Mouse (Mus musculus) hematopoietic stem cell, adult 5-6 weeks (primary cell): ENCODE measurements around the gene Dnah17. TPM values are rescaled to one million over a fixed set of nuclear protein-coding genes. Genes with fewer than 3 reads are reported as not detected.

Experiments used
- ATAC-seq, 2 experiments: fragments of 125-278 bp in 1 of 2; replicated peaks in 1 of 2; 2 replicates each; pipeline ENCODE4 v1.8.0; 2016 to 2017; ENCODE audit warnings: inconsistent platforms in 2 of 2, mild to moderate bottlenecking in 2 of 2, moderate number of reproducible peaks in 2 of 2, low read depth in 1 of 2, moderate TSS enrichment in 1 of 2; ENCODE audit not compliant: low FRiP score in 2 of 2, poor library complexity in 2 of 2, severe bottlenecking in 2 of 2, insufficient read depth in 1 of 2, low TSS enrichment in 1 of 2
- total RNA-seq: library from RNA; stranded (forward); fragments of 172-1452, 232-1000 nt; gene quantifications from 2 replicates; pipeline ENCODE4 v1.2.3, GENCODE M21; 2017

Gene Dnah17
- total RNA-seq, 1 experiment from 2014 or later, result 0.10 TPM

DNA sequence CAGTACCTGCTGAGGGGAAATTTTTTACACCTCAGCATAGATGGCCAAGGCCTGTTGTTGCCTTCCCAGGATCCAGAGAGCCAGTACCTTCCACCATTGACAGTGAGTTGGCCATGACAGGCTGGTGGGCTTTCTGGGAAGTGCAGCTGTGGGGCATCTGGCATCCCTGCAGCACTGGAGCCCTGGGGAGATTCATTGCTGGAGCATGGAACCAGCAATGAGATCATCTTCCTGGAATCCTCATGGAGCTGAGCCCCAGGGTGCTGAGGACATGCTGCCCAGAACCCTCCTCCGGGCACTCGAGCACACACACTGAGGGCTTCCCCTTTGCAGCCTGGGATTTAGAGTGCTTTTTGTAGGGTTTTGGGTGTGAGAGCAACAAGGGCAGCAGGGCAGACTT, 135.2 kb downstream of the Dnah17 start:
- ATAC-seq, result no peak

DNA sequence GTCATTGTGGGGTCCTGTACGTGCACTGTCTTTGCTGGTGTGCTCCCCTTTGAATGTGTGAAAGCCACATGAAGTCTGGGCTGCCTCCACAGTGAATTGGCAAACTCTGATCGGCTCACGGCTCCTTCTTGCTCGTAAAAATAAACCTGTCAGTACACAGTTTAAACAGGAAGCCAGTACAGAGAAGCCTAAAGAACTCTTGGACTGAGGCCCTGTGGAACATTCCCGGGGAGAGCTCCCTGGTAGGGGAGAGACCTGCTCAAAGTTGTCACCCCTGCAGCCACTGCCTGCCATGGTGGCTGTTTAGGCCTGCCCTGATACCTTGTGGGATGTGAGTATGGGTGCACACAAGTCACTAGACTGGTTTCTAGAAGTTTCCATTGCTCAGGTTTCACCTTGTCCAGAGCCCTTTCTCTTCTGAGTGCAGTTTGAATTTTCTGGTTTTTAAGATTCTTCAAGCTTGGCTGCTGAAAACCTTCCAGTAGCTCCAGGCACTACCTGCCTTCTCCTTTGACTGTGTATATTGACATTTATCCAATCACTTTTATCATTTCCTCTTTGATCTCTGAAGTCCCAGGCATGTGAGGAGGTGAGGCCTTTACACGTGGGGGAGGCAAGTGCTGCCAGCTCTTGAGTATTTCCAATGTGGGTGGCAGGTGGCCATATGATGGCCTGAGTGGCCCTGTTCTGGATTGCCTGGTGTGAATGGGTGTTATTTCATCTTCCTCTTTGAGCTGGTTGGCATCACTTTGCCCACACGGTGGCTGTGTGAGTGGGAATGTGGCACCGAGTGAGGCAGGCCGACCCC, 136.0 kb downstream of the Dnah17 start:
- ATAC-seq, result no peak

DNA sequence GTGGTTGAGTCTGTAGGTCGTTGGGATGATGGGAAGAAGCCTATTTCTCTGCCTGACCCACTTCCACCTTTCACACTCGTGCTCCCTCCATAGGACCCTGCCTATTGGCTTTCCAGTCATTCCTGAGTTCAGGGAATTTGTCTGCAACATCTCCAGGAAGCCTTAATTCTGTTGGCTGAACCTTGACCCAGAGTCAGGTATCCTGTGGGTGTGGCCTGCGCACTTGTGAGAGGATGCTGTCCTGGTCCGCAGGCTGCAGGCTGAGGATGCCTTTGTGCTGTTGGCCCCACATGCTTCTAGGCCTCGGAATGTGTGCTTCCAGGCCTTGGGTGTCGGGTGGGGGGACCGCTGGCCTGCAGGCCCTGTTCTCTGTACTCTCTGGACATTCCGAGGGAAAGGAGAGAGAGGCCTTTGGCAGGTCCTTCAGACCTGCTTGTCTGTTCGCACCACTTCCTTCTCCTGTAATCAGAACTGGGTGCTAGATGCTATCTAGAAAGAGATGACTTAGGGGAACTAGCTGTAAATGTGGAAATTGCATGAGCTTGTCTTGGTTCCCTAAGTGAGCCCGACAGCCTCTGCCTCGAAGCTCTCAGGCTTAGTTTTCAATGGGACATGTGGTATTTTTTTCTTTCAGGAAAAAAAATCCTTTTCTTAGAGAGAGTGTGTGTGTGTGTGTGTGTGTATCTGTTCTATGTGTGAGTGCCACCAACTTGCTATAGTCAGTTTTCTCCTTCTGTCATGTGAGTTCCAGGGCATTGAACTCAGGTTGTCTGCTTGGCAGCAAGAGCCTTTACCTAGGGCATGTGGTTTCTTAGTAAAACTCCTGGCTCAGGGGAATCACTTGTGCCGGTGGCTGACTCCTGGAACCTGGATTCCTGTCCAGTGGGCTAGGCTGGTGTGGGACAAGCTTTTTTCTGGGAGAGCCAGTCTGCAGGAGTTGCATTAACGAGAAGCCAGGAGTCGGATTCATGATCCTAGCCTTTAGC, 137.0 kb downstream of the Dnah17 start:
- peak in 1 of 2 experiments; percentile 14; a peak in 2 of 4 replicates for ATAC-seq

- peak; percentile 74 to 85 for ATAC-seq
Measured at GRCm38 (mm10) chr11:117991502-117992470, 138.6 kb downstream of the Dnah17 start.

DNA sequence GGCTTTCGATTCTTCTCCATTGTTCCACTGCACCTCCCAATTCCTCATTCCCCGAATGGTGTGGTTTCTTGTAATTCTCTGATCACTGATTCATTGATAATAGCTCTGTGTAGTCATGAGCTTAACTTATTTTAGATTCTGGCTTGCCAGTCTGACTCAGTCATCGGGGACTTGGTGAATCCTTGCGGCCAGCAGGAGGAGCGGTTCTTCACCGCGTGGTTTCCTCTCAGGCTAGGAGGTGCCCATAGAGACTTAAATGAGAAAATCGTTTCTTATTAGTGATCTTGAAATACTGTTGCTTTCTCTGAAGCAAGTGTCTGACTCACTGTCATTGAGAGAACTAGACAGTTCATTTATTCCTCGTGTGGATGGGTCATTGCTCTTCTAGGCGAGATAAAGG, 140.5 kb downstream of the Dnah17 start:
- ATAC-seq, result no peak

DNA sequence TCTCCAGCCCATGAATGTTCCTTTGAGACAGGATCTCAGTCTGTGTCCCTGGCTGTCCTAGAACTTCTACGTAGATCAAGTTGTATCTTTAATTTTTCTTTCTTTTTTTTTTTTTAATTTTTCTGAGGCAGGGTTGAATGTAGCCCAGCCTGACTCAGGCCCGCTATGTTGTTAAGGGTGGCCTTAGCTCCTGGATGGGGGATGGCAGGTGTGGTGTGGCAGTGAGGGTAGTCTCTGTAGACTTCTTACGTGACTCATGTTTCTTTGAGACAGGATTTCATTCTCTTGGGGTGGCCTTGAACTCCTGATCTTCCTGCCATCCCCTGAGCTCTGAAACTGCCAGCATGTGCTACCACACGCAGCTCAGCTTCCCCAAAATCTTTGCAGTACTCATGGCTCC, 141.2 kb downstream of the Dnah17 start:
- no peak for ATAC-seq

GRCm38 (mm10) chr11:117987968-117988367, 142.5 kb downstream of the Dnah17 start:
- ATAC-seq, result no peak

- ATAC-seq, result peak in 1 of 2 experiments; percentile 28; a peak in 1 of 4 replicates
Measured at GRCm38 (mm10) chr11:117987032-117987451, 143.4 kb downstream of the Dnah17 start.

DNA sequence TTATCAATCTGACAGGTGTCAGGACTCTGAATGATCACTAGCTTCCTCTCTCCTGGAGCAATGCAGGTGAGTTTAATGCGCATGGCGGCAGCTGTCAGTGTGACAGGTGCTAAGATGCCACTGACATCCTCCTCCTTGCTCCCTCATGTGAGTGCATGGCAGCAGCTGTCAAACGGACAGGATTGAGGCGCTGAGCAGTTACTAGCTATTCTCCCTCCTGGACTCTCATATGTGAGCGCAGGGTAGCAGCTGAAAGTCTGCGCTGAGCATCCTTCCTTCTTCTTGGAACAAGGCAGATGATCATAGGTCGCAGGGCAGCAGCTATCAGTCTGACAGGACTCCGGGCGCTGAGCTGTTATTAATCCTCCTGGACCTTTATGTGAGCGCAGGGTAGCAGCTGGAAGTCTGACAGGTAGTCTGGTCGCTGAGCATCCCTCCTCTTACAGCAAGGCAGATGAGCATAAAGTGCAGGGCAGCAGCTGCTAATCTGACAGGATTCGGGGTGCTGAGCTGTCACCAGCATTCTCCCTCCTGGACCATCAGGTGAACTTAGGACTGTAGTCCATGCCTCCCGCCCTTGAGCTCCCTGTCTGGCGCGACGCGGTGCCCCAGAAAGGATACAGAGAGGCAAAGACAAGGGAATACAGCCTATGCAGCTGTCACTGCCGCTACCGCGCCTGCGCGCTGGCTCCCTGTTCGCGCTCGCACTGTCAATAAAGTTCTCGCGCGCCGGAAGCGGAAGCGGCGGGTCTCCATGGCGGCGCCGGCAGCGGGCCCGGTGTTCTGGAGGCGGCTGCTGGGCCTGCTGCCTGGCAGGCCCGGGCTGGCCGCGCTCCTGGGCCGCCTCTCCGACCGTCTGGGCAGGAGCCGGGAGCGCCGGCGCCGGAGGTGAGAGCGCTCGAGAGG, 144.1 kb downstream of the Dnah17 start, which contains the start of gene Pgs1:
Gene Pgs1 (plus strand): TSS at position 167 of the 906 bp plus-strand sequence.
- peak; percentile 50 to 56 for ATAC-seq

GRCm38 (mm10) chr11:117983770-117984169, 146.7 kb downstream of the Dnah17 start:
- no peak for ATAC-seq

GRCm38 (mm10) chr11:117982426-117982825, 148.0 kb downstream of the Dnah17 start:
- no peak for ATAC-seq

- peak; percentile 20 to 30; a peak in 2 of 4 replicates for ATAC-seq
Measured at GRCm38 (mm10) chr11:117979388-117979787, 151.0 kb downstream of the Dnah17 start.

GRCm38 (mm10) chr11:117977694-117978360, 152.6 kb downstream of the Dnah17 start:
- no peak for ATAC-seq

DNA sequence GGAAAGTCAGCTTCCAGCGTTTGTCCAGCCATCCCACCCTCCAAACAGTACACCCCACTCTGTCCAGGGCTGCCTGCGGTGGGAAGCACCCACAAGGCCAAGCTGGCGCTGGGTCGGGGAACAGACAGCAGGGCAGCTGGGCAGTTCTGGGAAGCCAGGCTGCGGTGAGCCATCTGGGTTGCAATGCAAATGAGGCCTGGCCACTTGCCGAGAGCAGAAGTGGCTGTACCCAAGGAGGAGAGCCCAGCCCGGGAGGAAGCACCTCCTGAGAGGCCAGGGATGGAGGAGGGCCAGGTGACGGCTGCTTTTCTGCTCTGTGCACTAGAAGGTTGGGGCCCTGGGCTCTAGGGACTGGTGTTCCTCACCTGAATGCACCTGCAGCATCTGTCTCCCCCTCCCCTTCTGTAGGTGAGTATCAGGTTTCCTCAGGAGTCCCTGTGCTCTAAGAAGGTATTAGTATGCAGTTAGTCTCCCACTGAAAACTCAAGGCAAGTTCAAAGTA, 154.3 kb downstream of the Dnah17 start:
- ATAC-seq, result peak; percentile 81 to 82

DNA sequence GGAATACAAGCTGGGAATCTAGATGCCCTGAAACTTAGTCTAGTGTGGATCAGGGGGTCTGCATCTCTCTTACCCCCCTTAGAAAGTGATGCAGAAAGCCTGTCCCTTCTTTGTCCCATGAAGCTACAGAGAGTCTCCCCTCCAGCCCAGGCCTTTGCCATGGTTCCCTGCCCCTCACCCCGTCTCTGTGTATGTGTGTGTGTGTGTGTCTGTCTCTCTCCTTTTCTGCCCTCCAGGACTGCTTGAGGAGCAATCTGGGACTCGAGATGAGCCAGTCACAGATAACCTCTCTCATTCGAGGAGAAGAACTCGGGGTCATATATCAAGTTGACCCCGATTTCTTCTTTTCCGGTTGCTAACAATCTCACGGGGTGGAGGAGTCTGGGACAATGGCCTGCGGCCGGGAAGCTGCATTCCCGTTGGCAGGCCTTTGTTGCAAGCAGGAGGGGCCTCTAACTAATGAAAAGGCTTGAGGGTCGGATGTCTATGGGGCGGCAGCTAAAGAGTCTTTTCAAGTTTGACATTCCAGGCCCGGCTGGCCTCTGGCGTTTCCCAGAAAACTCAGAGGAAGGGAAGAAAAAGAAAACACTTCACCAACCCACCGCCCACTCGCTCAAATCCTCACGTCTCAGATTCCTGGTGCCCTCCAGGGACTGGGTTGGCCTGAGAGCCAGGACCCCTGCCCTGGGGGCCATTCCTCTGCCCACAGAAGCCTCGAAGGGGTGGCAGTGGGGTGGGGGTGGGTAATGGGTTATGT, 155.0 kb downstream of the Dnah17 start:
- no peak for ATAC-seq
